Mouse (Mus musculus) olfactory bulb, adult 2 months (tissue): ENCODE measurements around the gene Fat3.

Experiments
- CTCF ChIP-seq: fragments of 200-500 bp; IDR thresholded peaks from 2 replicates; pipeline ENCODE4 v1.5.1; 2012; ENCODE audit warnings: low read depth, mild to moderate bottlenecking, low read length, moderate library complexity; ENCODE audit not compliant: insufficient read depth
- POLR2A ChIP-seq: fragments of 200-500 bp; IDR thresholded peaks from 2 replicates; pipeline ENCODE4 v1.6.1; 2012; ENCODE audit warnings: mild to moderate bottlenecking, low read depth, low read length, moderate library complexity; ENCODE audit not compliant: insufficient read depth

DNA sequence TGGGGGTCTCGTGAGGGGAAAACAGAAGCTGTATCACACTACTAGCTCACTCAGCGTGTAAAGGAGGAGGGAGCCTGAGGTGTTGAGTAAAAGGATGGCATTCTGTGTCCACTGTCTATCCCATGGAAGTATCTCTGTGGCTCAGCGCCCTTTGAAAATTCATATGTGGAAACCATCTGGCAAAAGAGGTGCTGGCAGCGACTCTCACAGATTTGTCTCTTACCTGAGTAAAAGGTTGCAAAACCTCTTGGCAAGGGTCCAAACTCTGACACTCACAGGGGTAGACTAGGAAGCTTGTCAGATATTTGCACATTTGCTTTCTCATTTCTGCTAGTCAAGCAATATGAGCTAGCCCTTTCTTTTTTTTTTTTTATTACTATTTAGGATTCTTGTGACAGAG lies 331.8 kb downstream of the Fat3 start:
- TF ChIP-seq CTCF (no peak), POLR2A (no peak)
